In genomic region chr7:126843276-126843675, GRCm38 (mm10) we compare ENCODE assay signal across 24 mouse cellular contexts. TPM values are rescaled to one million over a fixed set of nuclear protein-coding genes. Genes with fewer than 3 reads are reported as not detected.
A peak's percentile ranks its signal among the peaks of the same experiment; 100 is the strongest.
DNase-seq lines count a peak whose midpoint lies in the region; ATAC-seq and TF ChIP-seq lines count a peak whose summit lies in the region.
"Had no signal": no experiment of that assay in that cellular context is flagged by ENCODE, and none has a peak within 500 bp of the region (broad histone marks: within the 10 kb centered on the region; RNA-seq: fewer than 3 reads in every experiment).

No protein-coding gene starts in this region.

- peak; percentile 0 for DNase-seq in cerebellum, adult 11-12 months
- no peak for DNase-seq in cerebellum, adult 9-11 months
- no peak for DNase-seq in frontal cortex, postnatal 36 days (ENCODE audit: low spot score in 2 of 2)
- DNase-seq in brain, adult 2 months (ENCODE audit: low read depth, low spot score) = peak; percentile 46
- no peak for DNase-seq in T-cell, adult 2 months (ENCODE audit: low spot score)
- DNase-seq: adrenal gland, adult 2 months; adrenal gland, postnatal 10 days; adrenal gland, postnatal 25 days; B cell, adult 2 months; cerebellum, adult 8-10 months; cerebellum, postnatal 25 days; embryo, embryonic 11 days had no signal

- no peak for TF ChIP-seq POLR2A in olfactory bulb, adult 2 months (IDR thresholded peaks at IDR 0.05; ENCODE audit: insufficient read depth, low read depth, low read length)

- H3K4me3 ChIP-seq in olfactory bulb, adult 2 months (ENCODE audit: insufficient read depth, low read depth, low read length) = no peak overlapping the region
- H3K4me3 ChIP-seq: embryonic facial prominence, embryonic 13.5 days; embryonic facial prominence, embryonic 15.5 days; erythroblast, embryonic 14.5 days; forebrain, embryonic 10.5 days; forebrain, embryonic 13.5 days; forebrain, embryonic 15.5 days had no signal

- ATAC-seq in frontal cortex, adult (ENCODE audit: low TSS enrichment) = peak; percentile 69; the same call in 1 of the 2 replicates
- ATAC-seq: CD4-positive, CD25-positive, alpha-beta regulatory T cell, adult 4 months; forebrain, embryonic 13.5 days; forebrain, embryonic 15.5 days; Patski had no signal

- H3K27ac ChIP-seq in olfactory bulb, adult 2 months (ENCODE audit: insufficient read depth, low read depth, low read length) = peak overlapping the region; percentile 6
- H3K27ac ChIP-seq: embryonic facial prominence, embryonic 13.5 days; embryonic facial prominence, embryonic 15.5 days; forebrain, embryonic 10.5 days; forebrain, embryonic 13.5 days; forebrain, embryonic 15.5 days had no signal

- no peak for TF ChIP-seq CTCF in olfactory bulb, adult 2 months (IDR thresholded peaks at IDR 0.05; ENCODE audit: insufficient read depth, low read depth, low read length)

- H3K4me1 ChIP-seq in olfactory bulb, adult 2 months (ENCODE audit: control insufficient read depth, insufficient read depth, low read length) = peaks cover 15% of the 10 kb centered on the region

- WGBS in olfactory bulb, adult 2 months = 58% methylated on average over 9 of the region's 9 CpGs

RNA-seq across cellular contexts. Expression of gene Doc2a, which starts 3.9 kb away (rescaled TPM):
- polyA plus RNA-seq in olfactory bulb, adult 2 months (2012; ENCODE audit: insufficient read depth, insufficient read length, low replicate concordance, missing spikeins) = not detected in 2 replicates
- polyA plus RNA-seq: CD4-positive, CD25-positive, alpha-beta regulatory T cell, adult 4 months; erythroblast, embryonic 14.5 days; G1E; Patski had no signal

RNA-seq across cellular contexts. Expression of gene 4930451I11Rik, which starts 11.8 kb away (rescaled TPM):
- not detected in 2 replicates for polyA plus RNA-seq in olfactory bulb, adult 2 months (2012; ENCODE audit: insufficient read depth, insufficient read length, low replicate concordance, missing spikeins)
- polyA plus RNA-seq: adrenal gland, adult 2 months; CD4-positive, CD25-positive, alpha-beta regulatory T cell, adult 4 months; embryonic facial prominence, embryonic 11.5 days; embryonic facial prominence, embryonic 13.5 days; embryonic facial prominence, embryonic 15.5 days; erythroblast, embryonic 14.5 days; forebrain, embryonic 10.5 days; forebrain, embryonic 13.5 days; forebrain, embryonic 15.5 days; G1E; Patski had no signal

RNA-seq across cellular contexts. Expression of gene Hirip3, which starts 18.5 kb away (rescaled TPM):
- polyA plus RNA-seq in olfactory bulb, adult 2 months (2012; ENCODE audit: insufficient read depth, insufficient read length, low replicate concordance, missing spikeins) = not detected in 2 replicates

RNA-seq across cellular contexts. Expression of gene Ino80e, which starts 18.9 kb away (rescaled TPM):
- not detected in 2 replicates for polyA plus RNA-seq in olfactory bulb, adult 2 months (2012; ENCODE audit: insufficient read depth, insufficient read length, low replicate concordance, missing spikeins)

RNA-seq across cellular contexts. Expression of gene Taok2, which starts 41.2 kb away (rescaled TPM):
- polyA plus RNA-seq in olfactory bulb, adult 2 months (2012; ENCODE audit: insufficient read depth, insufficient read length, low replicate concordance, missing spikeins) = not detected in 2 replicates

Comparison
In these comparisons a context has a peak if more than half of its experiments do, and no peak if none do; other contexts are left out.
1. DNase-seq: peak in cerebellum, adult 11-12 months (single experiment) and brain, adult 2 months (single experiment); none in cerebellum, adult 9-11 months (single experiment), frontal cortex, postnatal 36 days (0 of 2) and T-cell, adult 2 months (single experiment).